Mouse (Mus musculus) embryo, embryonic 11.5 days (tissue): ENCODE results near the gene Fam53a.

Source experiments
- DNase-seq: peaks from one replicate; pipeline ENCODE4 v3.0.0-alpha.2; 2012; ENCODE audit warnings: low read depth, low spot score

Gene Fam53a

GRCm38 (mm10) chr5:33632526-33632925, 3.1 kb upstream of the Fam53a start:
- no peak for DNase-seq

- DNase-seq = no peak
These were observed 1.2 kb upstream of the Fam53a start for GRCm38 (mm10) chr5:33630615-33631014.

GRCm38 (mm10) chr5:33630061-33630460, 626 bp upstream of the Fam53a start:
- no peak for DNase-seq

- peak; percentile 5 for DNase-seq
These were observed 575 bp downstream of the Fam53a start for GRCm38 (mm10) chr5:33628820-33629300.

GRCm38 (mm10) chr5:33627968-33628367, 1.5 kb downstream of the Fam53a start:
- DNase-seq = no peak

- DNase-seq = no peak
These were observed 5.7 kb downstream of the Fam53a start for GRCm38 (mm10) chr5:33623766-33624165.

- DNase-seq = no peak
These were observed 6.8 kb downstream of the Fam53a start for GRCm38 (mm10) chr5:33622671-33623070.

- no peak for DNase-seq
These were observed 15.0 kb downstream of the Fam53a start for GRCm38 (mm10) chr5:33614391-33614790.

GRCm38 (mm10) chr5:33611795-33612194, 17.6 kb downstream of the Fam53a start:
- no peak for DNase-seq

GRCm38 (mm10) chr5:33609226-33609625, 20.2 kb downstream of the Fam53a start:
- no peak for DNase-seq

- no peak for DNase-seq
These were observed 22.0 kb downstream of the Fam53a start for GRCm38 (mm10) chr5:33607434-33607833.

- no peak for DNase-seq
These were observed 22.8 kb downstream of the Fam53a start for GRCm38 (mm10) chr5:33606631-33607030.

GRCm38 (mm10) chr5:33605314-33605713, 24.1 kb downstream of the Fam53a start:
- no peak for DNase-seq

- no peak for DNase-seq
These were observed 35.8 kb downstream of the Fam53a start for GRCm38 (mm10) chr5:33593620-33594019.

GRCm38 (mm10) chr5:33589221-33589888, 40.1 kb downstream of the Fam53a start:
- peak; percentile 69 for DNase-seq

- DNase-seq = no peak
These were observed 41.4 kb downstream of the Fam53a start for GRCm38 (mm10) chr5:33588066-33588465.

GRCm38 (mm10) chr5:33587498-33588058, 41.9 kb downstream of the Fam53a start:
- no peak for DNase-seq

GRCm38 (mm10) chr5:33580336-33580735, 49.1 kb downstream of the Fam53a start:
- DNase-seq = no peak

GRCm38 (mm10) chr5:33574207-33574606, 55.2 kb downstream of the Fam53a start:
- no peak for DNase-seq

- DNase-seq = no peak
These were observed 63.5 kb downstream of the Fam53a start for GRCm38 (mm10) chr5:33565886-33566285.

GRCm38 (mm10) chr5:33556277-33556995, 73.0 kb downstream of the Fam53a start:
- no peak for DNase-seq
